Comparison of ENCODE assay signal across 24 mouse cellular contexts in the genomic region with DNA sequence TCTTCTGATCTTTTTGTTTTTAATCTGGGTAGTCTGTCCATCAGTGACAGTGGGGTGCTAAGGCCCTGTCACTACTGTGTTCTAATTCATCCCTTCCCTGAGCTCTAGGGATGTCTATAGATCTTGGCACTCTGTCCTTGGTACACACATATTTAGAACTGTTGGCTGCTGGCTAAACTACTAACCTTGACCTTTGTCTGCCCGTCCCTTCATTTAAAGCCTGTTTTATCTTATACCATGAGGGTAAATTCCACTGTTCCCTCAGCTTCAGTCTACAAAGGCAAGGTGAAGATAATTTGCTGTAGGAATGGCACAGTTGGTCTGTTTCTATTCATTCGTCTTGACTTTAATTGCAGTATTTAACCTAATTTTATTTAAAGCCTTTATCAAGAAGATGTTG. TPM values are rescaled to one million over a fixed set of nuclear protein-coding genes. Genes with fewer than 3 reads are reported as not detected.
"Had no signal": no experiment of that assay in that cellular context is flagged by ENCODE, and none has a peak within 500 bp of the region (broad histone marks: within the 10 kb centered on the region; RNA-seq: fewer than 3 reads in every experiment).

No protein-coding gene starts in this region.

- H3K4me2 ChIP-seq: heart, embryonic 11.5 days; heart, embryonic 13.5 days; heart, embryonic 15.5 days; hindbrain, embryonic 13.5 days; hindbrain, embryonic 15.5 days; limb, embryonic 12.5 days; liver, embryonic 11.5 days; liver, embryonic 13.5 days had no signal

- H3K9me3 ChIP-seq: heart, embryonic 13.5 days; heart, embryonic 15.5 days; hindbrain, embryonic 13.5 days; hindbrain, embryonic 15.5 days; limb, embryonic 10.5 days; limb, embryonic 12.5 days; liver, embryonic 13.5 days had no signal

- H3K4me1 ChIP-seq: heart, embryonic 15.5 days; hindbrain, embryonic 13.5 days; hindbrain, embryonic 15.5 days; limb, embryonic 10.5 days; limb, embryonic 12.5 days; liver, embryonic 13.5 days had no signal

- H3K27me3 ChIP-seq: heart, embryonic 13.5 days; heart, embryonic 15.5 days; hindbrain, embryonic 13.5 days; hindbrain, embryonic 15.5 days; limb, embryonic 12.5 days; liver, embryonic 13.5 days had no signal

- H3K36me3 ChIP-seq: heart, embryonic 13.5 days; heart, embryonic 15.5 days; hindbrain, embryonic 13.5 days; hindbrain, embryonic 15.5 days; limb, embryonic 10.5 days; limb, embryonic 12.5 days; liver, embryonic 13.5 days had no signal

- ATAC-seq: hindbrain, postnatal 0 days had no signal

- H3K27ac ChIP-seq: heart, adult 2 months; heart, embryonic 13.5 days; heart, embryonic 15.5 days; hindbrain, embryonic 13.5 days; hindbrain, embryonic 15.5 days; hindbrain, postnatal 0 days; layer of hippocampus, adult 2 months; limb, embryonic 10.5 days; limb, embryonic 12.5 days; liver, embryonic 13.5 days had no signal

- H3K4me3 ChIP-seq: heart, adult 2 months; heart, embryonic 13.5 days; heart, embryonic 15.5 days; hindbrain, embryonic 13.5 days; hindbrain, embryonic 15.5 days; layer of hippocampus, adult 2 months; limb, embryonic 10.5 days; limb, embryonic 12.5 days; liver, embryonic 13.5 days had no signal

- H3K9ac ChIP-seq: heart, embryonic 13.5 days; heart, embryonic 15.5 days; hindbrain, embryonic 13.5 days; hindbrain, embryonic 15.5 days; limb, embryonic 12.5 days; liver, embryonic 13.5 days had no signal

- DNase-seq: gastrocnemius, postnatal 14 days; gastrocnemius, postnatal 36 days; heart, adult 11 months; heart, adult 2 months; heart, postnatal 14 days; heart, postnatal 36 days; kidney, adult 18-20 months; kidney, adult 8-10 months; kidney, postnatal 10 days; kidney, postnatal 25 days; kidney, postnatal 4 days; liver; liver, embryonic 13.5 days had no signal

RNA-seq across cellular contexts. Expression of gene Fbp2, which starts 26.0 kb away (rescaled TPM):
- polyA plus RNA-seq: heart, embryonic 13.5 days; hindbrain, embryonic 11.5 days; liver, embryonic 11.5 days; liver, embryonic 13.5 days had no signal

RNA-seq across cellular contexts. Expression of gene Fbp1, which starts 55.8 kb away (rescaled TPM):
- polyA plus RNA-seq: heart, embryonic 11.5 days; hindbrain, embryonic 11.5 days; limb, embryonic 10.5 days; liver, embryonic 11.5 days had no signal
